Mouse (Mus musculus): Measurements from ENCODE around the gene Hadhb.
"Not testable (repeated sequence)": the region's sequence is repeated elsewhere in the genome, so short reads cannot be mapped to it uniquely, and the experiment has no call there.

The Hadhb gene

GRCm38 (mm10) chr5:30172931-30173692 is 18.1 kb downstream of the Hadhb start:
- DNase-seq (ENCODE audit: extremely low read depth, low read depth) = no peak

- no peak for DNase-seq (ENCODE audit: extremely low read depth, low read depth)
Observed at GRCm38 (mm10) chr5:30175811-30176210, 20.8 kb downstream of the Hadhb start.

DNA sequence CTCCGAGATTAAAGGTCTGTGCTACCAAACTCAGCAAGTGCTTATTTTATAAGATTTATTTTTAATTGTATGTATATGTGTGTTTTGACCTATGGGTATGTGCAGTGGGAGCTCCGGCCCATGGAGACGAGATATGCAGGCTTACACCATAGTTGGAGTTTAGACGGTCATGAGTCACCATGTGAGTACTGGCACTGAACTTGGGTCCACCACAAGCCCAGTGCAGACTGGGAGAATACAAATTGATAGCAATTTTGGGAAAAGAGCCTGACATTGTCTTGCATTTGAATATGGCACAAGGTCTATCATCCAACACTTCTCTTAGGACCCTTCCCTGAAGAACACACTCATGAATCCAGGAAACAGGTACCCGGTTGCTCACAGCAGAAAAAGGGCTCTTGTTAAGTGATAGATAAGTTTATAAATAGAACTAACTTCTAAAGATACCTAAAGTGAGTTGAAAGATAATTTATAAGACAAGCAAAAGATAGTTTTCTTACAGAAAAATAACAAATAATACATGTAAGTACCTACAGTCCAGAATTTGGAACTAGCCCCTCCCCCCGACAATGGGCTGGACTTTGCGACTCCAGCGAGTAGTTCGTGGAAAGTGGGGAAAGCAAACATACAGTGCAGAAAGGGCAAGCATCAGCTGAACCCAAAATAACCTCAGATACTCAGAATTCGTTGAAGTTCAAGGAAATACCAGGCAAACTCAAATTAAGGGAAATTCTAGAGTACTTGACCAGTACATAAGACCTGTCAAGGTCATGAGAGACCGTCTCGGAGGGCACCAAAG is 32.8 kb downstream of the Hadhb start:
- no peak for DNase-seq (ENCODE audit: extremely low read depth, low read depth)

GRCm38 (mm10) chr5:30192452-30192851 is 37.4 kb downstream of the Hadhb start:
- DNase-seq (ENCODE audit: extremely low read depth, low read depth) = no peak

DNA sequence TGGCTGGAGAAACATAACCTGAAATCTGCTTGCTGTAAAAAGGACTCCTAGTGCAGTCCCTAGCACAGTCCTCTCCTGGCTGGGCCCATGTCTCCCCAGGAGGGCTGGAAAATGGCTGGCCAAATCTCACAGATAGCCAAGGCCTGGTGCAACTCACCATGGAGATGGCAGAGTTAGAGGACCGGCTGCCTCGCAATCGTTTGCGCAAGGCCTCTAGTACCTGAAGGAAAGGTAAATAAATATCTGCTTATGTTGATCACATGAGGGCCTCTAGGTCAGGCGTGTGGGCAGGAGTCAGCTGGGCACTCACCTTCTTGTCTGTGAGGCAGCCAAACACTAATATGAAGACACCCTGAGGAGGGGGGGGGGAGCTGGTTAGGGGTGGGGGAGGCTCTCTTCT is 40.3 kb downstream of the Hadhb start:
- no peak for DNase-seq (ENCODE audit: extremely low read depth, low read depth)

DNA sequence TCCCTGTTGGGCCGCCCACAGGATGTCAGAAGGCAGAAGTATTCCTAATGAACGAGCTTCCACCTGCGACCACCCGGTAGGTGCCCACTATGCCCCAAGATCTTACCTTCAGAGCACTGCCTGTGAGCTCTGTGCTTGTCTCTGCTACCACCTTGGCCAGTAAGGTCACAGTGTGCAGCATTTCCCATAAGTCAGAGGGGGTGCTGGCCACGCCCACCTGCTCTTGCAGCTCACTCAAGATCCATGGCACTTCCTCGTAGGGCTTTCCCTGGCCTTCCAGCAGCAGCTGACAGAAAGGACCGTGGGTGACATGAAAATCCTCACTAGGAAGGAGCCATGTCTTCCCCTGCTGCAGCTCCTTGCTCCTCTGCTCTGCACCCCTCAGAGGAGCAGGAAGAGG is 43.2 kb downstream of the Hadhb start:
- DNase-seq (ENCODE audit: extremely low read depth, low read depth) = peak; percentile 71

GRCm38 (mm10) chr5:30201521-30201920 is 46.5 kb downstream of the Hadhb start:
- DNase-seq (ENCODE audit: extremely low read depth, low read depth) = peak; percentile 39

DNA sequence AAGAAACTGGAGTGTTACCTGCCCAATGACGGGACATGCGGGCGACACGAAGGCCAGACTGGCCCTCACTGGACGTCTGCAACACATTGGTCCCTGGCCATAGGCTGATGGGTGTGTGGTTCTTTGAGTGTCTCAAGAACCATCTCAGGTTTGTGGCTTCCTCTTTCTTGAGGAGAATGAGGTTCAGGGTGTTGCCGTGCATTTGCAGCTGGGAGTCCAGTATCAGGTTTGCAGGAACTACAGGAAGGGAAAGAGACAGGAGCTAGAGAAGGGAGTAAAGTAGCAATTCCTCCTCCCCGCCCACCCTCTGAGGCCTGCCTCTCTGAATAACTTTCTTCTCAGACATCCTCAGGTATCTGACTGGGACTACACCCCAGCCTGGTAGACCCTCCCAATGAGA is 47.2 kb downstream of the Hadhb start:
- DNase-seq (ENCODE audit: extremely low read depth, low read depth) = peak; percentile 36

DNA sequence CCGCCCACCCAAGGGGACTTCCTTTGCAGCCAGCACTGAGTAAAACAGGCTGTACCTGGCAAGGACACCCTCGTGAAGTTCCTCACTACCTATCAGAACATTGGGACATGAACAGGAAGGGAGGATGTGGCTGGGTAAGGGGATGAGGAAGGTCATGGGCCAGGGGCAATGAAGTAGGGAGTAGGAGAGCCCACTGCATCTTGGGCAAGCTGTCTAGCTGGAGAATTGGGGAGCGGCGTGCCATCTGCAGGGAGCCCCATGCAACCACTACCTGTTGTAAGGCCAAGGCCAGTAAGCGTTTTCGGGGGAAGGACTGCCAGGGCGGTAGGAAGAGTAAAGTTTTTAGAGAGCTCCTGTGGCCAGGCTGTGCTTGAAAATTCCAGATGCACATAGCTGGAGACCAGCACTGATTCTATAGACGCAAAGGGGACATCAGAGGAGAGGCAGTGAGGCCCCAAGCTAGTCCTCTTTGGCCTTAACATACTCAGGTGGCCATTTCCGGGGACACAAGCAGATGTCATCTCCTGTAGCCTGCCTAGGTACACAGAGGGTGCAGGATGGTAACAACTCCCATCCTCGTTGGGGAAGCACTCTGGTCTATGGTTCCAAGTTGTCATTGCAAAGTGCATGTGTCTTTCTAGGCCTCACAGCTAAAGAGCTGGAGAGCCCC is 48.3 kb downstream of the Hadhb start:
- DNase-seq (ENCODE audit: extremely low read depth, low read depth) = no peak

- no peak for DNase-seq (ENCODE audit: extremely low read depth, low read depth)
Observed at GRCm38 (mm10) chr5:30204441-30204840, 49.4 kb downstream of the Hadhb start.

DNA sequence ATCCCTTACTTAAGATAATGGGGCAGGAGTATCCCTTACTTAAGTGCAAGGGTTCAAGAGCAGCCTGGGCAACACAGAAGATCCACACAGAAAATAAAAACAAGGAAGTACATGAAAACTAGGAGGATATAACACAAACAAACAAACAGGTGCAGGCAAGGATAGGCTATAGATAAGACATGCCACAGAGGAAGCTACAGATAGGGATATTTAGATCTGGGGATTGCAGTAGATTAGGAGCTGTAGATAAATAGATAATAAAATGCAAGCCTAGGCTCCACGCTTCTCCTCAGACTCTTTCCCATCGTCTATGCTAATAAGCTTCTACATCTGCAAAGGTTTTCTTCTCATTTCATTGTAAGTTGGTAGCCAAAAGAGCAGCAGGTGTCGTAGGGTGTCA is 50.0 kb downstream of the Hadhb start:
- DNase-seq (ENCODE audit: extremely low read depth, low read depth) = no peak

DNA sequence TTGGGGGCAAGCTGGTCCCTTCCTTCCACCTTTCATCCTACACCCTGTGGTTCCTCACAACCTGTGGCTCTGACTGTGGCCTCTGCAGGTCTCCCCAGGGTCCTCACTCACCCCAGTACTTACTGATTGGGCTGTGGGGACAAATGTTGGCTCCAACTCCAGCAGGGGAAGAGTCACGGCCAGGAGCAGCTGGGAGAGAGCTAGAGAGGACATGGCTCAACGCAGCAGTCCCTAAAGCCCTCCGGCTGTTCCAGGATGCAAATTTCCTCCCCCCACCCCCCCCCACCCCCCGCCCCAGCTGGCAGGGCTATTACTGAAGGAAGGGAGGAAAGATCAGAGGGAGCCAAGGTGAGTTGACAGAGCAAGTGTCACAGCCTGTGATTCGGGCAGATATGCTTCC is 50.4 kb downstream of the Hadhb start, which contains the start of gene Adgrf3:
Gene Adgrf3 (minus strand): TSS at position 230 of the 400 bp plus-strand sequence.
- DNase-seq (ENCODE audit: extremely low read depth, low read depth) = no peak

DNA sequence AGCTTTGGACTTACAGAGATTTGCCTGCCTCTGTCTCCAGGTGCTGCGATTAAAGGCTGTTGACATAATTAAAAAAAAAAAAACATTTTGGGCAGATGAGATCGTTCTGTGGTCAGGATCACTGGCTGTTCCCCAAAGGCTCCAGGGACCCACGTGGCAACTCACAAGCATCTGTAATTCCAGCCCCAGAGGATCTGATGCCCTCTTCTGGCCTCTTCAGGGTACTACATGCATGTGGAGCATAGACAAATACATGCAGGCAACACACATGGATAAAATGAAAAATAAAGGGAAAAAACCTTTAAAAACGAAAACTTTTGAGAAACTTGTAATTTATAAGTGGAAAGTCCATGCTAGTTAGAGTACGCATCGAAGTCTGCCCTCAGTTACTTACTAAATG is 52.2 kb downstream of the Hadhb start:
- peak; percentile 80 for DNase-seq (ENCODE audit: extremely low read depth, low read depth)

DNA sequence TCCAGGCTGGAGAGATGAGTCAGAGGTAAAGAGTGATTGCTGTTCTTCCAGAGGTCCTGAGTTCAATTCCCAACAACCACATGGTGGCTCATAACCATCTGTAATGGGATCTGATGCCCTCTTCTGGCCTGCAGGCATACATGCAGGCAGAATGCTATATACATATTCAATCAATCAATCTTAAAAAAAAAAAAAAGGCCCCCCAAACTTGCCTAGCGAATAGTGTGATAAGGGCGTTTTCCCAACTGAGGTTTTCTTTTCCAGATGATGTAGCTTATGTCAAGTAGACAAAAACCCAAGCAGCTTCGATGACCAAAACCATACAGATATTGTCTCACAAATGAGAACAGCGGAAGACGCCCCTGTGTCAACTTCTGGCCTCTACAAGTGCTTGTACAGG is 55.7 kb downstream of the Hadhb start:
- not testable (repeated sequence) for DNase-seq (ENCODE audit: extremely low read depth, low read depth)

GRCm38 (mm10) chr5:30214889-30215288 is 59.8 kb downstream of the Hadhb start:
- DNase-seq (ENCODE audit: extremely low read depth, low read depth) = no peak

DNA sequence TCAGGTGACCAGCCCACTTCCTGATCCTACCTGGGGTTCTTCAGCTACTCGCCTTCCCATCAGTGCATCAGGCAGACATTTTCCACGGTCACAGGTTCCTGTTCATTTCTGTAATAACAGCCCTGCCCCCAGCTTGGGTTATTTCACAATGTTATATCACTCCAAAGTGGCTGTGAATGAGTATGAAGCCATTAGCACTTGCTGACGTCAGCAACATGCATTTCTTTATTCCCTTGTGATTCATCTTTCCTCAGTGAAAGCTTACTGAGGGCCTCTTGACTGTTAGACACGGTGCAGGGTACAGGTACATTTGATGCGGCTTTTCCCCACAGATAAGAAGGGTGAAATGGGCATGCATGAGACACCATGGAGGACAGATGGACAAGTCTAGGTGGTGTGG is 60.9 kb downstream of the Hadhb start:
- DNase-seq (ENCODE audit: extremely low read depth, low read depth) = no peak

DNA sequence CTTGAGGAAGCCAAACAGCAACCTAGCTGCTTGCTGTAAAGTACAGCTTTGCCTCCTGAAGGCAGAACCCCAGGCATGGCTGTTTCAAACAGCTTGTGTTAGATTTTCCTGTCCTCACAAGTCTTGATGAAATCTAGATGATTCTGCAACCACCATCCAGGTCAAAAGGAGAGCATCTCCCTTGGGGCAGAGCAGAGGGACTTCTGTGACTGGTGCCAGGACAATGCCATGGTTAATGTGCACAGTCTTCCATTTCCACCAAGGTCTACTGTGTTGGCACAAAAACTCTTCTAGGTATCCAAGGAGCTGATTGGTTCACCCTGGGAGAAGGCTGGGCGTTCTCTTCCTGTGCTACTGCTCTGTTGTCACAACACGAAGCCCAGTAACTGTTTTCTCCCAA is 64.7 kb downstream of the Hadhb start:
- DNase-seq (ENCODE audit: extremely low read depth, low read depth) = no peak

GRCm38 (mm10) chr5:30220666-30221065 is 65.6 kb downstream of the Hadhb start:
- DNase-seq (ENCODE audit: extremely low read depth, low read depth) = no peak

- DNase-seq (ENCODE audit: extremely low read depth, low read depth) = no peak
Observed at GRCm38 (mm10) chr5:30222681-30223080, 67.6 kb downstream of the Hadhb start.

DNA sequence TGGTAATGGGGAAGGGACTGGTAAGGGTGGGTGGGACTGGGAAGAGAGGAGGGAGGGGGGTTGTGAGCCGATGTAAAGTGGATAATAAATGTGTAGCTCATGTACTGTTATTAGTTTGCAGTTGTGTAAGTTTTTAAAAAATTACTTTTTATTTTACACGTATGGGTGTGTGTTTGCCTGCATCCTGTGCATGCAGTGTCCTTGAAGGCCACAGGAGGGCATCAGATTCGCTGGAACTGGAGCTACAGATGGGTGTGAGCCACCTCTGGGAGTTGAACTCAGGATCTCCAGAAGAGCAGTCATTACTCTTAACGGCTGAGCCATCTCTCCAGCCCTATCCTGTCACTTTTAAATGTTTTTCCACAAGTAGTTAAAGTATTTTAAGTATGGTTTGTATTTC is 75.9 kb downstream of the Hadhb start:
- DNase-seq (ENCODE audit: extremely low read depth, low read depth) = peak; percentile 52

DNA sequence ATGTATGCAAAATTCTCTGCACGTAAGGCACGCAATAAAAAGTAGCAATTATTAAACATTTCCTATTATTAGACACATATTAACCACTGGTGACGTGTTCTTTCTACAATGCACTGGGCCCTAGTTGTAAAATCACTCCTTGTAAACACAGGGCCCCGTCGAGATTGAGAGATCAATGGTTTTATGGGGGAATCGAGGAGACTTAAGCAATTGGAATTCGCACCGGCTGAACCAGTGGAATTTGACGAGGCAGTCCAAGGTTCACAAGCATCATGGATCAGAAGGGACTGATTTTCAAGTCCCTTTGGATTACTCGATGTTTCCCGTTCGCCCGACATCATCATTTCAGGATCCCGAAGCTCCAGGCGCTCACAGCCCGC is 76.8 kb downstream of the Hadhb start:
- no peak for DNase-seq (ENCODE audit: extremely low read depth, low read depth)

DNA sequence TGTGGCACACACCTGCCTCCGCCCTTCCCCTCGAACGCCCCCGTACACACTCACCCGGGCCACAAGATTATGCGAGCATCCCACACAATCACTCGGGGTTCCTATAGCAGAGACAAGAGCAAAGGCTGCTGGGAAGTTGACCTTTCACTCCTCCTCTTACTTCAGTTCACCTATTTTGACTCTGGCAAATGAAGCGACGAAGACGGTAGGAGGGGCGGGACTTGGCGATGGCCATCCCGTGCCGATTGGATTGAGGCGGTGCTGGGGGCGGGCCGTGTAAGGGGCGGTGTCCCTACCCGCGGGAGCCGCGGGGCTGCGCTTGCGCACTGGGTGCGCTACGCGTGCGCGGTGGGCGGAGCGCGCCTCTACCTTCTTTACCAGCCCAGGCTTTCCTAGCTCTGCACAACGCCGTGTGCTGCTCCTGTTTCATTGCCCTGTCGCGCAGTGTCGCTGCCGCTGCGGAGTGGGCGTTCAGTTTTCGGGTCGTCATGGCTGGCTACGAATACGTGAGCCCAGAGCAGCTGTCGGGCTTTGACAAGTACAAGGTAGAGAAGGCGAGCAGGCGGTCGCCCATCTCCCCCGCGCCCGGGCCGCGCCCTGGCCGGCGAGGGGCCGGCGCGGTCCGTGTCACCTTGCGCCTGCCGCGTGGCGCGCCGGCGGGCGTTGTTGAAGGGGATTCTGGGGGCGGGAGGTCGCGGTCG is 77.4 kb downstream of the Hadhb start, which contains the start of gene Selenoi:
Gene Selenoi (plus strand): TSS at position 311 of the 701 bp plus-strand sequence.
- DNase-seq (ENCODE audit: extremely low read depth, low read depth) = peak; percentile 99

Data from MEL-GATA-1-ER (cell line).